Mouse (Mus musculus): Measurements from ENCODE around the gene Gjc1. TPM values are rescaled to one million over a fixed set of nuclear protein-coding genes. Genes with fewer than 3 reads are reported as not detected.

Gjc1 gene
- 7.6 TPM for polyA plus RNA-seq (2014; fragmentation: Illumina TruSeq; extraction: RNeasy Lipid Tissue Mini Kit (QIAGEN cat#74804); ENCODE audit: low read depth, low replicate concordance)

DNA sequence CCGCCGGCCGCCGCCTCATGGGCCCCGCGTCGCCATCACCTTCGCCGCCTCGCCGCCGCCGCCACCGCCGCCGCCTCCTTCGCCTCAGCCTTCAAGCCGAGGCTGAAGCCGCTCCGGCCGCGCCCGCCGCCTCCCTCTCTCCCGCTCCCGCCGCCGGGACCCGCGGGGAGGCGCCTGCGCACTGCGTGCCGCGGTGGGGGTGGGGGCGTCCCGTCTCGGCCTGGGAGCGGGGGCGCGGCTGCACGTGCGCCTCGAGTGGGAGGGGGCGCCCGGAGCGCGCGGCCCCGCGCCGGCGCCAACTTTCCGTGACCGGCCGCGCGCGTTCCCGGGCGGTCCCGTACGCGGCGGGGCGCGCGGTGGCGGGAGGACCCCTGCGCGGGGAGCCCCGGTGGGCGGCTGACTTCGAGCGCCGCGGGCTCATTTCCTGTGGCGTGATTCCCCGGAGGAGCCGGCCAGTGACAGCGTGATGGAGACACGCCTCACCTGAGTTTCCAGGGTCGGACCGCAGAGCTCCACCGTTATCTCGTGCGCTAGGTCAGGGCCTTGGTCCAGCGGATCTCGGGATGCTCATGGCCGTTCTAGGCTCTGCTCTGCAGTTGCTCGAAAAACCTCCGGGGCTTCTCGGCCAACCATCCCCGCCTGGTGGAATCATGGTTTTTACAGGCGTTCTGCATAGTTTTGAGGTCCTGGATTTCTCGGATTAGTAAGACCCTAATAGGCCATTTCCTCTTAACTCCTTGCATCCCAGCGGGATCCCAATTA lies at the start of gene Gjc1:
TSS of gene Gjc1 (minus strand) at position 680 of the 762 bp plus-strand sequence.

DNA sequence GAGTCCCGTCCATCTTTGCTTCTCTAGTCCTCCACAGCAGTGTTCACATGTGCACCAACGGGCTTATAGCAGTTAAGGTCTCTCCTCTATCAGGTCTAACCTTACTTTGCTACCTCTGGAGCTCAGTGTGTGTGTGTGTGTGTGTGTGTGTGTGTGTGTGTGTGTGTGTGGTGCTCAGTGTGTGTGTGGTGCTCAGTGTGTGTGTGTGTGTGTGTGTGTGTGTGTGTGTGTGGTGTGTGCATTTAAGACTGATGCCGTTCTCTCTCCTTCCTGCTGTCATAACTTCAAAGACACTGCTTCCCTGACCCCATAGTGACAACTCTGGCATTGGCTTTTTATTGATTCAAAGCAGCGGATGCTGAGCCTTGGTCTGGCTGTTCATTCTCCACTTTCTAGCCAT lies 16.0 kb upstream of the Gjc1 start, which contains the start of gene Higd1b:
TSS of gene Higd1b (plus strand) at position 301 of the 400 bp plus-strand sequence.

DNA sequence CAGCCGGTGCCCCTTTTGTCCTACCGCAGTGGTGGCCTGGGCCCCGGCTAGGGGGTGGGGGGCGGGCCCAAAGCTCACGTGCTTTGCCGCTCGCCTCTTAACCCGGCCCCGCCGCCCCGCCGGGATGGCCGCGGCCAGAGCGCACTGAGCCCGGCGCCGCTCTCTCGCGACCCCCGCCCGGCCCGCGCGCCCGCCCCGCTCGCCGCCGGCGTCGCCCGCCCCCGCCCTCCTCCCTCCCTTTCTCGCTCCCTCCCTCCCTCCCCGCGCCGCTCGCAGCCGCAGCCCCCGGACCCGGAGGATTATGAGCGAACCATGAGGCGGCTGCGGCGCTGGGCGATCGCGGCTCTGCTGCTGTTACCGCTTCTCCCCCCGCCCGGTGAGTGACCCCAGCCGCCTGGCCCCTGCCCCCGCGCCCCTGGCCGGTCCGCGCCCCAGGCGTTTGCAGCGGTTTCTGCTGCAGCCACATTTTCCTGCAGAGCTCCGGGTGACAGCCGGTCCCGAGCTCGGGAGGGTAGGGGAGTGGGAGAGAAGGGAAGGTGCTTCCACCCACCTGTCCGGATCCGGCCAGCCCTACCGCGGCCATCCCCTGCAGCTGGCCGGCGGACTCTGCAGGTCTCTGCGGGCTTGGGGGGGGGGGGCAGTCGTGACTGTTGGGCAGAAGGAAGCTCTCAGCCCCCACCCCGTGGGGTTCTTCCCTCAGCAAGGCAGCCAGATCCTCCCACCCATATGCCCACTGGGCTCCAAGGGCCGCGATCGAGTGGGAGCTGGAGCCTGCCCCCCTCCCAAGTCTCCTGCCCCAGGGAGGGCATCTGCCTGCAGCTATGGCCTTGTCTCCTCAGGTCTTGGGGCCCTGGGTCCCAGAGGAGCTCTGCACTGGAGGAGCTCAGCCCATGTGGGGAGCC lies 57.9 kb downstream of the Gjc1 start, which contains the start of gene Adam11:
TSS of gene Adam11 (plus strand) at position 131 of the 902 bp plus-strand sequence.

Other genes with a start within 250 kb of the Gjc1 start
- 1.8 TPM for gene Gm11627, start 240.2 kb downstream of the Gjc1 start, polyA plus RNA-seq (2014; fragmentation: Illumina TruSeq; extraction: RNeasy Lipid Tissue Mini Kit (QIAGEN cat#74804); ENCODE audit: low read depth, low replicate concordance)
- 0.73 TPM for gene Fzd2, start 215.3 kb downstream of the Gjc1 start, polyA plus RNA-seq (2014; fragmentation: Illumina TruSeq; extraction: RNeasy Lipid Tissue Mini Kit (QIAGEN cat#74804); ENCODE audit: low read depth, low replicate concordance)
- 0.32 TPM for gene Meioc, start 156.0 kb downstream of the Gjc1 start, polyA plus RNA-seq (2014; fragmentation: Illumina TruSeq; extraction: RNeasy Lipid Tissue Mini Kit (QIAGEN cat#74804); ENCODE audit: low read depth, low replicate concordance)
- 38.3 TPM for gene Ccdc43, start 121.9 kb downstream of the Gjc1 start, polyA plus RNA-seq (2014; fragmentation: Illumina TruSeq; extraction: RNeasy Lipid Tissue Mini Kit (QIAGEN cat#74804); ENCODE audit: low read depth, low replicate concordance)
- gene Adam11, start 58.3 kb downstream of the Gjc1 start, polyA plus RNA-seq (2014; fragmentation: Illumina TruSeq; extraction: RNeasy Lipid Tissue Mini Kit (QIAGEN cat#74804); ENCODE audit: low read depth, low replicate concordance) = not detected
- gene Higd1b, start 16.1 kb upstream of the Gjc1 start, polyA plus RNA-seq (2014; fragmentation: Illumina TruSeq; extraction: RNeasy Lipid Tissue Mini Kit (QIAGEN cat#74804); ENCODE audit: low read depth, low replicate concordance) = not detected
- 21.4 TPM for gene Eftud2, start 61.3 kb upstream of the Gjc1 start, polyA plus RNA-seq (2014; fragmentation: Illumina TruSeq; extraction: RNeasy Lipid Tissue Mini Kit (QIAGEN cat#74804); ENCODE audit: low read depth, low replicate concordance)
- 0.97 TPM for gene Ccdc103, start 61.5 kb upstream of the Gjc1 start, polyA plus RNA-seq (2014; fragmentation: Illumina TruSeq; extraction: RNeasy Lipid Tissue Mini Kit (QIAGEN cat#74804); ENCODE audit: low read depth, low replicate concordance)
- gene Fam187a, start 65.5 kb upstream of the Gjc1 start, polyA plus RNA-seq (2014; fragmentation: Illumina TruSeq; extraction: RNeasy Lipid Tissue Mini Kit (QIAGEN cat#74804); ENCODE audit: low read depth, low replicate concordance) = not detected
- not detected for gene Gfap, start 81.2 kb upstream of the Gjc1 start, polyA plus RNA-seq (2014; fragmentation: Illumina TruSeq; extraction: RNeasy Lipid Tissue Mini Kit (QIAGEN cat#74804); ENCODE audit: low read depth, low replicate concordance)
- not detected for gene Kif18b, start 105.4 kb upstream of the Gjc1 start, polyA plus RNA-seq (2014; fragmentation: Illumina TruSeq; extraction: RNeasy Lipid Tissue Mini Kit (QIAGEN cat#74804); ENCODE audit: low read depth, low replicate concordance)
- gene C1ql1, start 127.0 kb upstream of the Gjc1 start, polyA plus RNA-seq (2014; fragmentation: Illumina TruSeq; extraction: RNeasy Lipid Tissue Mini Kit (QIAGEN cat#74804); ENCODE audit: low read depth, low replicate concordance) = not detected
- gene Nmt1, start 208.5 kb upstream of the Gjc1 start, polyA plus RNA-seq (2014; fragmentation: Illumina TruSeq; extraction: RNeasy Lipid Tissue Mini Kit (QIAGEN cat#74804); ENCODE audit: low read depth, low replicate concordance) = 11.0 TPM
- gene Dcakd, start 208.6 kb upstream of the Gjc1 start, polyA plus RNA-seq (2014; fragmentation: Illumina TruSeq; extraction: RNeasy Lipid Tissue Mini Kit (QIAGEN cat#74804); ENCODE audit: low read depth, low replicate concordance) = 17.1 TPM

Measured in kidney, adult 10 weeks (tissue).